Mouse (Mus musculus): ENCODE data around the gene Cnot9. TPM values are rescaled to one million over a fixed set of nuclear protein-coding genes. Genes with fewer than 3 reads are reported as not detected.

Cnot9 gene
- polyA plus RNA-seq, 1 experiment = 24.4 TPM

DNA sequence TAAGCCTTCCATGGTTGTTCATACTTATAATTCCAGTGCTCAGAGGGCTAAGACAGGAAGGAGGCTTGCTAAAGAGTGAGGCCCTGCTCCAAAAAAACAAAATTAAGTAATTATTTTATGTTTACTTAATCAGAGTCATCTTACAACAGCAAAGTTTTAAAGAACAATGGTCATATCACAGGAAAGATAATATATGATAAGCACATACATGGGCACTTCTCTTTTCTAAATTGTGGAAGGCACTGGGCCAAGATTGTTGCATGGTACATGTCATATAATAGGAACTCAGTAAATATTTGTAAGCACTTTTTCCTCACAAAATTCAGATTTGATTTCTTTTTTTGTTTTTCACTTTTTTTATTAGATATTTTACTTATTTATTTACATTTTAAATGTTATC lies 14.0 kb downstream of the Cnot9 start:
- no peaks in the 10 kb centered on the region for H3K27me3 ChIP-seq (ENCODE audit: control insufficient read depth, insufficient read depth, insufficient read length)
- H3K4me2 ChIP-seq (ENCODE audit: low read depth) = no peak overlapping the region
- TF ChIP-seq MAX (IDR thresholded peaks at IDR 0.05; ENCODE audit: low read depth) = no peak
- TF ChIP-seq POLR2AphosphoS2 (IDR thresholded peaks at IDR 0.05; ENCODE audit: insufficient read length, low read depth) = no peak
- TF ChIP-seq USF1 (IDR thresholded peaks at IDR 0.05; ENCODE audit: low read depth) = no peak
- TF ChIP-seq MYOD1 (IDR thresholded peaks at IDR 0.05; ENCODE audit: control insufficient read depth in 1 of 3, insufficient read length in 2 of 3, low read depth in 2 of 3) = no peak
- TF ChIP-seq TCF3 (IDR thresholded peaks at IDR 0.05; ENCODE audit: insufficient read length, low read depth) = no peak
- no peak for TF ChIP-seq MYOG (IDR thresholded peaks at IDR 0.05; ENCODE audit: control insufficient read depth in 1 of 3, insufficient read depth in 1 of 3, insufficient read length in 2 of 3, low read depth in 2 of 3)
- no peak for TF ChIP-seq TCF12 (IDR thresholded peaks at IDR 0.05; ENCODE audit: insufficient read depth, poor library complexity, severe bottlenecking)
- TF ChIP-seq SRF (IDR thresholded peaks at IDR 0.05; ENCODE audit: control insufficient read depth, insufficient read length, low read depth) = no peak
- TF ChIP-seq CEBPB (IDR thresholded peaks at IDR 0.05; ENCODE audit: insufficient read depth, poor library complexity, severe bottlenecking) = no peak
- no peak for TF ChIP-seq REST (IDR thresholded peaks at IDR 0.05; ENCODE audit: insufficient read depth, insufficient read length)
- TF ChIP-seq E2F4 (IDR thresholded peaks at IDR 0.05; ENCODE audit: insufficient read depth) = no peak
- TF ChIP-seq POLR2A (IDR thresholded peaks at IDR 0.05; ENCODE audit: insufficient read length, low read depth) = no peak

DNA sequence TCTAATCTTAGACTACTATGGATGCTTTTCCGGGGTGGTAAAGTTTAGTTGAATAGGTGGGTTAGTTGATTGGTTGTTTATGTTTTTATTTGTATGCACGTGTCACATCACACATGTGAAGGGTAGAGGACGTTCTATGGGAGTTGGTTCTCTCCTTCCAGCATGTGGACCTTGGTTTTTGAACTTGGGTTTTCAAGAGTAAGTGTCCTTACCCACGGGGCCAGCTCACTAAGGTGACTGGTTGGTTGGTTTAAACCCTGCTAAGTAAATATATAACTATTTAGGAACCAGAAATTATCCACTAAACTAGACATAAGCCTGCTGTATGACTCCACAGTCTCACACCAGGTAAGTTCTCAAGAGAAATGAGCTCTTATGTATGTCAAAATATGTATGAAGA lies 18.9 kb downstream of the Cnot9 start:
- Histone ChIP-seq H3K36me3 (ENCODE audit: control insufficient read depth, insufficient read depth) (peaks cover 56% of the 10 kb centered on the region), H3K4me3 (no peak overlapping the region), H3ac (ENCODE audit: control insufficient read depth, insufficient read length) (no peak overlapping the region), H3K27me3 (ENCODE audit: control insufficient read depth, insufficient read depth, insufficient read length) (no peaks in the 10 kb centered on the region), H3K4me2 (ENCODE audit: low read depth) (no peak overlapping the region), H3K79me2 (ENCODE audit: control insufficient read depth, insufficient read depth) (no peaks in the 10 kb centered on the region)
- TF ChIP-seq E2F4 (IDR thresholded peaks at IDR 0.05; ENCODE audit: insufficient read depth) (no peak), MYOD1 (IDR thresholded peaks at IDR 0.05; ENCODE audit: control insufficient read depth in 1 of 3, insufficient read length in 2 of 3, low read depth in 2 of 3) (no peak), MAX (IDR thresholded peaks at IDR 0.05; ENCODE audit: low read depth) (no peak), USF1 (IDR thresholded peaks at IDR 0.05; ENCODE audit: low read depth) (no peak), TCF3 (IDR thresholded peaks at IDR 0.05; ENCODE audit: insufficient read length, low read depth) (no peak), REST (IDR thresholded peaks at IDR 0.05; ENCODE audit: insufficient read depth, insufficient read length) (no peak), MYOG (IDR thresholded peaks at IDR 0.05; ENCODE audit: control insufficient read depth in 1 of 3, insufficient read depth in 1 of 3, insufficient read length in 2 of 3, low read depth in 2 of 3) (no peak), TCF12 (IDR thresholded peaks at IDR 0.05; ENCODE audit: insufficient read depth, poor library complexity, severe bottlenecking) (no peak), POLR2AphosphoS2 (IDR thresholded peaks at IDR 0.05; ENCODE audit: insufficient read length, low read depth) (no peak), POLR2A (IDR thresholded peaks at IDR 0.05; ENCODE audit: insufficient read length, low read depth) (no peak), SRF (IDR thresholded peaks at IDR 0.05; ENCODE audit: control insufficient read depth, insufficient read length, low read depth) (no peak), CEBPB (IDR thresholded peaks at IDR 0.05; ENCODE audit: insufficient read depth, poor library complexity, severe bottlenecking) (no peak)

More for the DNA sequence above, 14.0 kb downstream of the Cnot9 start:
- H3ac ChIP-seq (ENCODE audit: control insufficient read depth, insufficient read length) = no peak overlapping the region
- H3K4me3 ChIP-seq = no peak overlapping the region
- peaks cover 43% of the 10 kb centered on the region for H3K36me3 ChIP-seq (ENCODE audit: control insufficient read depth, insufficient read depth)
- H3K79me2 ChIP-seq (ENCODE audit: control insufficient read depth, insufficient read depth) = peaks cover 21% of the 10 kb centered on the region

DNA sequence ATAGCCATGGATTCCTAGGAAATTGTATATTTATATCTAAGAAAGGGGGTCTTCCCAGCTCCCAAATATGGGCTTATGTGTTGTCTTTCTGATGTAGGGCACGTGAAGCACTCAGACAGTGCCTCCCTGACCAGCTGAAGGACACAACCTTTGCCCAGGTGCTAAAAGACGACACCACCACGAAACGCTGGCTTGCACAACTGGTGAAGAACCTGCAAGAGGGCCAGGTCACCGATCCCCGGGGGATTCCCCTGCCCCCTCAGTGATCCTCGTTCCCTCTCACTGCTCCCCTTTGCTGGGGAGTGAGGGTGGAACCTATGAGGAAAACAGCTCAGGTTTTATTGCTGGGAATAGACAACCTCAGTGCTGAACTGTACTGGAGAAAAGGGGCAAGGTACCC lies 22.7 kb downstream of the Cnot9 start:
- no peaks in the 10 kb centered on the region for H3K27me3 ChIP-seq (ENCODE audit: control insufficient read depth, insufficient read depth, insufficient read length)
- no peak overlapping the region for H3K4me2 ChIP-seq (ENCODE audit: low read depth)
- no peaks in the 10 kb centered on the region for H3K79me2 ChIP-seq (ENCODE audit: control insufficient read depth, insufficient read depth)
- H3K4me3 ChIP-seq = no peak overlapping the region
- TF ChIP-seq POLR2AphosphoS2 (IDR thresholded peaks at IDR 0.05; ENCODE audit: insufficient read length, low read depth) (no peak), SRF (IDR thresholded peaks at IDR 0.05; ENCODE audit: control insufficient read depth, insufficient read length, low read depth) (no peak), MYOD1 (IDR thresholded peaks at IDR 0.05; ENCODE audit: control insufficient read depth in 1 of 3, insufficient read length in 2 of 3, low read depth in 2 of 3) (no peak), USF1 (IDR thresholded peaks at IDR 0.05; ENCODE audit: low read depth) (no peak), E2F4 (IDR thresholded peaks at IDR 0.05; ENCODE audit: insufficient read depth) (no peak), CEBPB (IDR thresholded peaks at IDR 0.05; ENCODE audit: insufficient read depth, poor library complexity, severe bottlenecking) (no peak), MYOG (IDR thresholded peaks at IDR 0.05; ENCODE audit: control insufficient read depth in 1 of 3, insufficient read depth in 1 of 3, insufficient read length in 2 of 3, low read depth in 2 of 3) (no peak), TCF3 (IDR thresholded peaks at IDR 0.05; ENCODE audit: insufficient read length, low read depth) (no peak), MAX (IDR thresholded peaks at IDR 0.05; ENCODE audit: low read depth) (no peak), REST (IDR thresholded peaks at IDR 0.05; ENCODE audit: insufficient read depth, insufficient read length) (no peak)
- H3ac ChIP-seq (ENCODE audit: control insufficient read depth, insufficient read length) = no peak overlapping the region
- H3K36me3 ChIP-seq (ENCODE audit: control insufficient read depth, insufficient read depth) = peaks cover 49% of the 10 kb centered on the region

DNA sequence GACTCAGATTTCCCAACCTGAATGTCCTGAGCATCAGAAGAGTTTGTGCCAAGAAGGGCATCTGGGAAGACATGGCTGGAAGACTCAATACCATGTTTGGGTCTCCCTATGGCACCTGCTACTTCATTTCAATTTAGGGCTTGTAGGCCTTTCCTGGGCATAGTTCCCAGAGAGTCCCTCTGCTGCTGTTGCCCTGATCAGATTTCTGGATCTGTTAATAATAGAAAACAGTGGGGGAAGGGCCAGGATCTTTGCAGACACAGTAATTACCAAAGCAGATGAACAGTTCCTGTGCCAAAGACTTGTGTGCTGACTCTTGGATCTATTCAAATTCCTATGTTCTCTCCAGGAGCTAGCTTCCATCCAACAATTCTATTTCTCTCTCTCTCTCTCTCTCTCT lies 32.8 kb downstream of the Cnot9 start:
- no peaks in the 10 kb centered on the region for H3K36me3 ChIP-seq (ENCODE audit: control insufficient read depth, insufficient read depth)
- H3K27me3 ChIP-seq (ENCODE audit: control insufficient read depth, insufficient read depth, insufficient read length) = no peaks in the 10 kb centered on the region
- peak overlapping the region; percentile 45 for H3K4me2 ChIP-seq (ENCODE audit: low read depth)
- TF ChIP-seq CEBPB (IDR thresholded peaks at IDR 0.05; ENCODE audit: insufficient read depth, poor library complexity, severe bottlenecking) (no peak), MYOD1 (IDR thresholded peaks at IDR 0.05; ENCODE audit: control insufficient read depth in 1 of 3, insufficient read length in 2 of 3, low read depth in 2 of 3) (peak; percentile 76 to 83 (median 78)), MYOG (IDR thresholded peaks at IDR 0.05; ENCODE audit: control insufficient read depth in 1 of 3, insufficient read depth in 1 of 3, insufficient read length in 2 of 3, low read depth in 2 of 3) (peak in 1 of 3 experiments; percentile 12), POLR2A (IDR thresholded peaks at IDR 0.05; ENCODE audit: insufficient read length, low read depth) (no peak), POLR2AphosphoS2 (IDR thresholded peaks at IDR 0.05; ENCODE audit: insufficient read length, low read depth) (no peak), SRF (IDR thresholded peaks at IDR 0.05; ENCODE audit: control insufficient read depth, insufficient read length, low read depth) (peak; percentile 86), TCF12 (IDR thresholded peaks at IDR 0.05; ENCODE audit: insufficient read depth, poor library complexity, severe bottlenecking) (peak; percentile 4), REST (IDR thresholded peaks at IDR 0.05; ENCODE audit: insufficient read depth, insufficient read length) (no peak), TCF3 (IDR thresholded peaks at IDR 0.05; ENCODE audit: insufficient read length, low read depth) (no peak), MAX (IDR thresholded peaks at IDR 0.05; ENCODE audit: low read depth) (no peak), USF1 (IDR thresholded peaks at IDR 0.05; ENCODE audit: low read depth) (no peak), E2F4 (IDR thresholded peaks at IDR 0.05; ENCODE audit: insufficient read depth) (no peak)
- H3K79me2 ChIP-seq (ENCODE audit: control insufficient read depth, insufficient read depth) = no peaks in the 10 kb centered on the region
- H3K4me3 ChIP-seq = no peak overlapping the region
- H3ac ChIP-seq (ENCODE audit: control insufficient read depth, insufficient read length) = no peak overlapping the region

Data from myocyte (in vitro differentiated cells).